Mouse (Mus musculus) hindbrain, postnatal 0 days (tissue): Measurements from ENCODE around the gene Ift57. TPM values are rescaled to one million over a fixed set of nuclear protein-coding genes. Genes with fewer than 3 reads are reported as not detected.

Source experiments
- ATAC-seq: fragments of 200-750 bp; cut with Nextera tagmentation; 2 replicates; pipeline ENCODE4 v1.8.0; 2017; ENCODE audit warnings: mild to moderate bottlenecking, moderate TSS enrichment, moderate library complexity
- DNase-seq: peaks from one replicate; pipeline ENCODE4 v3.0.0-alpha.2; 2015; ENCODE audit warnings: low spot score
- H3K27ac ChIP-seq: fragments of 300-500 bp; sonication (generic); 2 replicates; pipeline ENCODE4 v1.5.1; 2014; ENCODE audit warnings: mild to moderate bottlenecking
- H3K27me3 ChIP-seq: fragments of 300-500 bp; sonication (generic); 2 replicates; pipeline ENCODE4 v1.6.1; 2014; ENCODE audit warnings: low read length, mixed read lengths; ENCODE audit not compliant: insufficient read depth
- H3K36me3 ChIP-seq: fragments of 300-500 bp; sonication (generic); 2 replicates; pipeline ENCODE4 v1.6.1; 2014; ENCODE audit warnings: low read length, mixed read lengths; ENCODE audit not compliant: insufficient read depth
- H3K4me1 ChIP-seq: fragments of 300-500 bp; sonication (generic); 2 replicates; pipeline ENCODE4 v1.6.1; 2014; ENCODE audit warnings: antibody characterized with exemption, low read length, mixed read lengths; ENCODE audit not compliant: insufficient read depth
- H3K4me2 ChIP-seq: fragments of 300-500 bp; sonication (generic); 2 replicates; pipeline ENCODE4 v1.6.1; 2014; ENCODE audit warnings: low read depth, mild to moderate bottlenecking, low read length, moderate library complexity, mixed read lengths
- H3K4me3 ChIP-seq: fragments of 300-500 bp; sonication (generic); 2 replicates; pipeline ENCODE4 v1.5.1; 2014; ENCODE audit warnings: low read length
- H3K9ac ChIP-seq: fragments of 300-500 bp; sonication (generic); replicated peaks from 2 replicates; pipeline ENCODE4 v1.6.1; 2014; ENCODE audit warnings: mild to moderate bottlenecking, low read length, moderate library complexity, mixed read lengths
- H3K9me3 ChIP-seq: fragments of 300-500 bp; sonication (generic); 2 replicates; pipeline ENCODE4 v1.6.1; 2016; ENCODE audit warnings: low read length, mixed read lengths
- CTCF ChIP-seq: IDR thresholded peaks from 2 replicates; pipeline ENCODE4 v1.5.1; 2016; ENCODE audit warnings: antibody characterized with exemption, control low read depth, low read depth
- WGBS: fragments of 180-500 bp; shearing (Covaris S2); extraction: QIAGEN DNeasy Blood & Tissue Kit; methylation state at CpG from one replicate; pipeline ENCODE4 v1.1.7; 2014; 5-methylcytosine and 5-hydroxymethylcytosine counted together
- polyA plus RNA-seq: library from polyadenylated mRNA; unstranded; fragments of >200 nt; fragmentation: Nextera tagmentation; extraction: Ambion mirVana; gene quantifications from 2 replicates; pipeline ENCODE4 v1.2.1, GENCODE M21; 2015
- total RNA-seq: library from RNA; depleted of rRNA; stranded (reverse); fragments of >200 nt; gene quantifications from 2 replicates; pipeline ENCODE4 v1.2.3, GENCODE M21; 2014

Ift57 gene
- total and polyA plus RNA-seq, 2 experiments from 2014 or later: 11.0 to 46.2 TPM

DNA sequence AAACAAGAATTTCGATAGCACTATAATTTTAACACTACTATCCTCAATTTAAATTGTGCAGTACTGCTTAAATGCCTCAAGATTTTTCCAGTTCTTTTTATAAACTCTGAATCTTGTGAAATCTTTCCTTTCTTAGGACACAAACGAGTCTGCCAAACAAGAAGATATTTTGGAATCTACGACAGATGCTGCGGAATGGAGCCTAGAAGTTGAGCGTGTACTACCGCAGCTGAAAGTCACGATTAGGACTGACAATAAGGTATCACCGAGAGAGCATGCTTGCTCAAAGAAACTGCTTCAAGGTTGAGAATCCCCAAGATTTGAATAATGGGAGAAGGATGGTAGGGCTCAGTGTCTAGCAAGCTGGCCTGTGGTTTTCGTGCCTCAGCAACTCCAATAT is 37.5 kb downstream of the Ift57 start:
- Histone ChIP-seq H3K9ac (no peak overlapping the region), H3K4me1 (no peaks in the 10 kb centered on the region), H3K27me3 (no peaks in the 10 kb centered on the region), H3K9me3 (no peaks in the 10 kb centered on the region), H3K36me3 (no peaks in the 10 kb centered on the region), H3K27ac (no peak overlapping the region), H3K4me2 (no peak overlapping the region), H3K4me3 (no peak overlapping the region)
- ATAC-seq: no peak
- TF ChIP-seq CTCF: no peak
- 89% methylated on average over 9 of the region's 9 CpGs for WGBS
- no peak for DNase-seq

DNA sequence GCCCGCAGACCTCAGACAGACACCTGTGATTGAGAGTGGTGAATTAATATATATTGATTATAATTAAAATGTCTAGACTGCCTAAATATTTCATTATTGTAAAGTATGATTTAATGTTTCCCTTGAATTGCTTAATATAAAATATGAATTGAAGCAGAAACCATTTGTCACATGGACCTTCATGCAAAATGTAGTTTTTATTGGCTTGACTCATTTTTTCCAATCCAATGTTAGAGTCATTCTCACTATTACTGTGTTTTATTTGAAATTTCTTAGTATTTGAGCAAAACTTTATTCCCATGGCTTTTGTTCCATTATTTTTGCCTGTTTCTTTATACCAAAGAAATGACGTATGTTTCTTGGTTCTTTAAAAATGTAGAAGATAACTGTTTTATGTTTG is 48.3 kb downstream of the Ift57 start:
- no peak for DNase-seq
- no peaks in the 10 kb centered on the region for H3K27me3 ChIP-seq

DNA sequence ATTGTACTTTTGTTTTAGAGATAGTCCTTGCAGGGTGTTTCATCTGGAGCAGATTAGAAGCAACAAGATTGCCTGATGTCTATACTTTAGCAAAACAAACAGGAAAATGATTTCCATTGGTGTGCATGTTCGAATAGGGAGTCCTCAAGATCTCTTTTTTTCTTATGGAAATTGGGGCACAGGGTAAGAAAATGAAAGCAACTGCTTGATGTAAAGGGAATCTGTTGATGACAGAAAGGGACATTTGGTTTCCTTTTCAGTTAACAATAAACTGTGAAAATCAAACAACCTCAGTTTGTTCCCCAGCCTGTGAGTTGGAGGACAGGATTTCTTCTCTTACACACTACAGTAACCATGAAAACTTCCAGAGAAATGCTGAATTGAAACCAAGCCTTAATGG is 53.9 kb downstream of the Ift57 start:
- Histone ChIP-seq H3K9ac (no peak overlapping the region), H3K4me3 (no peak overlapping the region), H3K36me3 (no peaks in the 10 kb centered on the region), H3K27me3 (no peaks in the 10 kb centered on the region), H3K4me2 (no peak overlapping the region), H3K4me1 (no peaks in the 10 kb centered on the region), H3K27ac (peak overlapping the region; percentile 16; the same call in 1 of the 2 replicates), H3K9me3 (no peaks in the 10 kb centered on the region)
- ATAC-seq (no peak), DNase-seq (no peak)
- no peak for TF ChIP-seq CTCF
- 40% methylated on average over 1 of the region's 1 CpGs for WGBS

More for the DNA sequence above, 48.3 kb downstream of the Ift57 start:
- no peak for TF ChIP-seq CTCF
- Histone ChIP-seq H3K9me3 (no peaks in the 10 kb centered on the region), H3K4me1 (no peaks in the 10 kb centered on the region), H3K36me3 (no peaks in the 10 kb centered on the region), H3K4me3 (no peak overlapping the region), H3K27ac (no peak overlapping the region), H3K4me2 (no peak overlapping the region), H3K9ac (no peak overlapping the region)
- ATAC-seq: no peak
- WGBS: 86% methylated on average over 2 of the region's 2 CpGs

DNA sequence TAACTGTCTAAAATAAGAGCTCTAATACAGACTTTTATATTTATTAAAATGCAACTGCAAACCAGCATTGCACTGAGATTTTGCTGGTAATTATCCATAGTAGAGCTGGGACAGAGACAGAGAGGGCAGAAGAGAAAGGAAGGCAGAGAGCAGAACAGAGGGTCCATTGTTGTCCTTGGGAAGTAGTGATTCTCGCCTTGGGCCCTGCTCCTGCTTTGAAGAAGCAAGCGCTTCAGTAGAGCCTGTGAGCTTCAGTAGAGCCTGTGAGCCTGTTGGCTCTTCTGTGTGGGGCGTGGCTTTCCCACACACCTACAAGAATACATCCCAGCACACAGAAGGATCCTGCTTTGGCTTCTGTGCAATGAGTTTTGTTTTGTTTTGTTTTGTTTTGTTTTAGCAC is 54.3 kb downstream of the Ift57 start:
- Histone ChIP-seq H3K27ac (peak overlapping the region; percentile 16; the same call in 1 of the 2 replicates), H3K4me3 (no peak overlapping the region), H3K9me3 (no peaks in the 10 kb centered on the region), H3K27me3 (no peaks in the 10 kb centered on the region), H3K4me1 (no peaks in the 10 kb centered on the region), H3K9ac (no peak overlapping the region), H3K36me3 (no peaks in the 10 kb centered on the region), H3K4me2 (no peak overlapping the region)
- TF ChIP-seq CTCF: no peak
- DNase-seq (peak; percentile 17), ATAC-seq (peak; percentile 83)
- WGBS: 42% methylated on average over 3 of the region's 3 CpGs

- Histone ChIP-seq H3K4me1 (no peaks in the 10 kb centered on the region), H3K27ac (no peak overlapping the region), H3K9me3 (no peaks in the 10 kb centered on the region), H3K4me2 (no peak overlapping the region), H3K9ac (no peak overlapping the region), H3K27me3 (no peaks in the 10 kb centered on the region), H3K4me3 (no peak overlapping the region), H3K36me3 (peaks cover 9% of the 10 kb centered on the region; the same call in 1 of the 2 replicates)
- no peak for DNase-seq
- WGBS: 85% methylated on average over 17 of the region's 17 CpGs
- ATAC-seq: no peak
- TF ChIP-seq CTCF: no peak
Measured at GRCm38 (mm10) chr16:49760517-49761203, 61.6 kb downstream of the Ift57 start.

- Histone ChIP-seq H3K27me3 (no peaks in the 10 kb centered on the region), H3K9ac (no peak overlapping the region), H3K4me1 (no peaks in the 10 kb centered on the region), H3K36me3 (peaks cover 9% of the 10 kb centered on the region; the same call in 1 of the 2 replicates), H3K4me3 (no peak overlapping the region), H3K4me2 (no peak overlapping the region), H3K27ac (no peak overlapping the region), H3K9me3 (no peaks in the 10 kb centered on the region)
- WGBS: 88% methylated on average over 5 of the region's 5 CpGs
- no peak for DNase-seq
- no peak for TF ChIP-seq CTCF
- no peak for ATAC-seq
Measured at GRCm38 (mm10) chr16:49761981-49762380, 62.9 kb downstream of the Ift57 start.

- Histone ChIP-seq H3K4me1 (no peaks in the 10 kb centered on the region), H3K4me3 (no peak overlapping the region), H3K27ac (no peak overlapping the region), H3K9ac (no peak overlapping the region), H3K27me3 (no peaks in the 10 kb centered on the region), H3K9me3 (no peaks in the 10 kb centered on the region), H3K36me3 (peaks cover 9% of the 10 kb centered on the region; the same call in 1 of the 2 replicates), H3K4me2 (no peak overlapping the region)
- no peak for ATAC-seq
- TF ChIP-seq CTCF: peak; percentile 64
- peak; percentile 35 for DNase-seq
- WGBS: 68% methylated on average over 3 of the region's 3 CpGs
Measured at GRCm38 (mm10) chr16:49766326-49766725, 67.3 kb downstream of the Ift57 start.
